Mouse (Mus musculus) liver, adult 2 months (tissue): ENCODE data around the gene Sept9. TPM values are rescaled to one million over a fixed set of nuclear protein-coding genes. Genes with fewer than 3 reads are reported as not detected.

Experiments used
- DNase-seq: peaks from one replicate; pipeline ENCODE4 v3.0.0-alpha.2; 2011; ENCODE audit warnings: low read depth, low spot score; ENCODE audit errors: extremely low read depth
- H3K27ac ChIP-seq: fragments of 200-500 bp; replicated peaks from 2 replicates; pipeline ENCODE4 v1.5.1; 2012; ENCODE audit warnings: low read depth, mild to moderate bottlenecking, control low read depth, inconsistent platforms, low read length; ENCODE audit not compliant: insufficient read depth
- H3K27me3 ChIP-seq: fragments of 200-500 bp; 2 replicates; pipeline ENCODE4 v1.6.1; 2012; ENCODE audit warnings: mild to moderate bottlenecking, moderate library complexity, low read length, inconsistent platforms; ENCODE audit not compliant: control insufficient read depth, insufficient read depth
- H3K36me3 ChIP-seq: fragments of 200-500 bp; 2 replicates; pipeline ENCODE4 v1.6.1; 2012; ENCODE audit warnings: low read length, inconsistent platforms; ENCODE audit not compliant: control insufficient read depth, insufficient read depth
- H3K4me1 ChIP-seq: fragments of 200-500 bp; 2 replicates; pipeline ENCODE4 v1.6.1; 2011; ENCODE audit warnings: low read length; ENCODE audit not compliant: control insufficient read depth, insufficient read depth
- H3K4me3 ChIP-seq: fragments of 200-500 bp; 2 replicates; pipeline ENCODE4 v1.5.1; 2011; ENCODE audit warnings: low read depth, mild to moderate bottlenecking, control low read depth, low read length, moderate library complexity; ENCODE audit not compliant: insufficient read depth
- H3K79me2 ChIP-seq: fragments of 200-500 bp; 2 replicates; pipeline ENCODE4 v1.6.1; 2012; ENCODE audit warnings: inconsistent platforms, mild to moderate bottlenecking, low read length, moderate library complexity; ENCODE audit not compliant: control insufficient read depth, insufficient read depth
- H3K9ac ChIP-seq: fragments of 200-500 bp; 2 replicates; pipeline ENCODE4 v1.6.1; 2012; ENCODE audit warnings: low read depth, mild to moderate bottlenecking, control low read depth, inconsistent platforms, low read length
- CTCF ChIP-seq: fragments of 200-500 bp; IDR thresholded peaks from 2 replicates; pipeline ENCODE4 v1.5.1; 2011; ENCODE audit warnings: low read depth, low read length, control low read depth
- POLR2A ChIP-seq: fragments of 200-500 bp; IDR thresholded peaks from 2 replicates; pipeline ENCODE4 v1.6.1; 2011; ENCODE audit warnings: low read length, control low read depth; ENCODE audit not compliant: insufficient read depth; ENCODE audit errors: extremely low read depth
- WGBS: fragments of 180-500 bp; shearing (Covaris S2); methylation state at CpG from one replicate; pipeline ENCODE4 v1.1.7; 2018; 5-methylcytosine and 5-hydroxymethylcytosine counted together
- polyA plus RNA-seq: library from polyadenylated mRNA; depleted of rRNA; stranded (reverse); fragments of >200 nt; gene quantifications from 2 replicates; pipeline ENCODE4 v1.2.3, GENCODE M21; 2012; rRNA removed
- total RNA-seq: library from RNA; depleted of rRNA; stranded (reverse); fragments of >200 nt; gene quantifications from 2 replicates; pipeline ENCODE4 v1.2.3, GENCODE M21; 2014; rRNA removed

Gene Sept9
- total and polyA plus RNA-seq, 2 experiments, result 18.8 to 21.2 TPM

DNA sequence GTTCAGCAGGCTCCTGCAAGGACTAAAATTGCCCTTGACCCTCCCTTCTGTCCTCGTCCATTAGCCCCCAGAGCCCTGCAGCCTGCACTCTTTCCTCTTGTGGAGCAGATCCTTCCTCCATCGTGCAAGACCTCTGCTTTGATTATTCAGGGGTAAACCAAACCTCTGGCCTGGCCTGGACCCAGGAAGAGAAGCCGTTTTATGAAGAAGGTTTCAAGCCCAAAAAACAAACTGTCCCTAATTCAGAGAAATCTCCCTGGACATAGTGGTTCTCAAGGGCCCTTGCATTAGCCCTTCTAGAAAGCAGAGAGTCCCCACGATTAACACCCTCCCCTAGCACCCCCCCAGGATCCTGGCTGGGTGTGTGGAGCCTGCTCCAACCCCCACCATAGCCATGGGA is 207.7 kb downstream of the Sept9 start:
- H3K27ac ChIP-seq, result no peak overlapping the region
- H3K4me1 ChIP-seq, result no peaks in the 10 kb centered on the region
- DNase-seq, result no peak
- no peak overlapping the region for H3K4me3 ChIP-seq
- H3K9ac ChIP-seq, result no peak overlapping the region
- 40% methylated on average over 4 of the region's 4 CpGs for WGBS
- H3K79me2 ChIP-seq, result no peaks in the 10 kb centered on the region
- peaks cover 5% of the 10 kb centered on the region; the same call in 1 of the 2 replicates for H3K27me3 ChIP-seq
- H3K36me3 ChIP-seq, result no peaks in the 10 kb centered on the region
- TF ChIP-seq CTCF (no peak), POLR2A (no peak)

DNA sequence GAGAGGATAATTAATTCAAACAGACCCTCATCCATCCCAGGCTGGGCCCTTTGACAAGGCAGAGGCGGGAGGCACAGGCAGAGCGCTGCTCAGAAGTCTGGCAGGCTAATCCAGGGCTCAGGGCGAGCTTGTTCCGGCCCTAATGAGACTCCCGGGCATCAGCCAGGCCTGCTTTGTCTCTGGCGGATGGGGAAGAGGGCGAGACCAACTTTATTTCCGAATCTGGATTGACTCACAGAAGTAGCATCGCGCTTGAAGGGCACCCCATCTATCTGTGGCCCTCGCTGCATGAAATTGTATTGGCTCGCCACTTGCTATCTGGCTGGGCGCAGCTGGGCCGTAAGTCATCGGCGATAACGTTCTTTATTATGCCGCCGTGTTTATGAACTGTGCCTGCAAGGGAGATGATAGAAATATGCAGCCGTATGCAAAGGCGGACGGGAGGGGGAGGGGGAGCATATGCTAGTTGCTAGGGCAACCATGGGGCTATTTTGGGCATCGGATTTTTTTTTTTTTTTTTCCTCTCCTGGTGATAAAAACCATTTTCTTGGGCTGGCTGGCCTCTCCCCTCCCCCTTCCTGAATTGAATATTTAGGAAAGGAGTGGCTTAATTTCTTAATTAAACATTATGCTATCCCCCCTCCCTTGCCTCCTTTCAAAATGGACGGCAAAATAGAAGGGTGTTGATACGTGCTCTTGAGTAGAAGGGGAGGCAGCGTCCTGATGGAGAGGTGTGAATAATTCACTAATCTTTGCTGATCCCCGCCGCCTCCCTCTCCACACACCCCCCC is 208.4 kb downstream of the Sept9 start:
- DNase-seq, result no peak
- Histone ChIP-seq H3K27me3 (peaks cover 5% of the 10 kb centered on the region; the same call in 1 of the 2 replicates), H3K36me3 (no peaks in the 10 kb centered on the region), H3K27ac (no peak overlapping the region), H3K9ac (no peak overlapping the region), H3K4me3 (no peak overlapping the region), H3K4me1 (no peaks in the 10 kb centered on the region), H3K79me2 (no peaks in the 10 kb centered on the region)
- WGBS, result 7% methylated on average over 28 of the region's 28 CpGs
- no peak for TF ChIP-seq CTCF
- no peak for TF ChIP-seq POLR2A

DNA sequence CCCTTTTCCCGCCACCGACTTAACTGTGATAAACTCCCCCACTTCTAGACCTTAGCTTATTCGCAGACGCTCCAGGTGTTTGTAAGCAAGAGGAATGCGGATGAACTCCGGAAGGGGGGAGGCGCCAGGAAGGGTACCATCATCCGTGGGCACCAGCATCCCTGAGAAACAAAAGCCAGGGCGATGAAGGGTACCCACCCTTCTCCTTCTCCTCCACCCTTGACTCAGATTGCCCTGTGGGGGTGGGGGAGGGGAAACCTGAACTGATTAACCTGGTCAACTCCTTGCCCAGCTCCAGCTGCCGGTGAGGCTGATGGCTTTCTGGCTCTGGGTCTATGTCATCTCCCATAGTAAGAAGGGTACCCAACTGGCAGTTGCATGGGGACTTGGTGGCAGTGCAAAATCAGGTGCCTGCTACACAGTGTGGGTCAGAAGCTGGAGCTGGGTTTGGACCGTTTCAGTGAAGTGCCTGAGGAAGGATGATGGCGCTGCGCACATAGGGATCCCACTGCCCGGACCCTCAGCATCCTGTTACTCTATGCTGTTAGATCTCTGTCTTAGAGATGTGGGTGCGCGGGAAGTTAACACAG is 209.1 kb downstream of the Sept9 start:
- Histone ChIP-seq H3K36me3 (no peaks in the 10 kb centered on the region), H3K27ac (no peak overlapping the region), H3K79me2 (no peaks in the 10 kb centered on the region), H3K4me1 (no peaks in the 10 kb centered on the region), H3K4me3 (no peak overlapping the region), H3K27me3 (peaks cover 5% of the 10 kb centered on the region; the same call in 1 of the 2 replicates), H3K9ac (no peak overlapping the region)
- no peak for TF ChIP-seq POLR2A
- TF ChIP-seq CTCF, result no peak
- 9% methylated on average over 16 of the region's 16 CpGs for WGBS
- no peak for DNase-seq

- Histone ChIP-seq H3K79me2 (no peaks in the 10 kb centered on the region), H3K27me3 (peaks cover 7% of the 10 kb centered on the region; the same call in 1 of the 2 replicates), H3K9ac (no peak overlapping the region), H3K4me3 (no peak overlapping the region), H3K4me1 (no peaks in the 10 kb centered on the region), H3K36me3 (no peaks in the 10 kb centered on the region), H3K27ac (no peak overlapping the region)
- WGBS, result 53% methylated on average over 11 of the region's 11 CpGs
- no peak for DNase-seq
- TF ChIP-seq POLR2A, result no peak
- no peak for TF ChIP-seq CTCF
Measured at GRCm38 (mm10) chr11:117409331-117409730, 209.9 kb downstream of the Sept9 start.

DNA sequence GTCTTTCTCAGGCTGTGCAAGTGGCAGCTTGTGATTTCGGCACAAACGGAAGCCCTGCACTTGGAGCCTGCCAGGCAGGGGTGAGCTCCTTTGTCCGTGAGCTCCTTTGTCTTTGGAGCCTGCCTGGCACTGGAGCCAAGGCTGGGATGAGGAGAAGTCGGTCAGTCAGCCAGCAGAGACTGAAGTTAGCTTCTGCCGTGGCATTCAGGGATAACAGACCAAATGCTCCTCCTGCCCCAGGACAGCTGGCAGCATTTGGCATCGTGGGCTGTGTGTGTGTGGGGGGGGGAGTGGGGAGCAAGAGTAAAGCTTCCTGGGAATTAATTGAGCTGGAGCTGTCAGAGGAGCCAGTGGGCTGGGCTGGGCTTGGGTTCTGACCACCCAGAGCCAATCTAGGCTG is 210.6 kb downstream of the Sept9 start:
- 29% methylated on average over 6 of the region's 6 CpGs for WGBS
- DNase-seq, result no peak
- no peak overlapping the region for H3K9ac ChIP-seq
- H3K4me1 ChIP-seq, result peaks cover 2% of the 10 kb centered on the region
- no peak overlapping the region for H3K4me3 ChIP-seq
- no peak for TF ChIP-seq POLR2A
- no peak for TF ChIP-seq CTCF
- no peak overlapping the region for H3K27ac ChIP-seq
- H3K27me3 ChIP-seq, result peaks cover 7% of the 10 kb centered on the region; the same call in 1 of the 2 replicates
- no peaks in the 10 kb centered on the region for H3K36me3 ChIP-seq
- no peaks in the 10 kb centered on the region for H3K79me2 ChIP-seq

GRCm38 (mm10) chr11:117411663-117412062 is 212.2 kb downstream of the Sept9 start:
- no peak for DNase-seq
- no peaks in the 10 kb centered on the region for H3K36me3 ChIP-seq
- H3K27me3 ChIP-seq, result peaks cover 7% of the 10 kb centered on the region; the same call in 1 of the 2 replicates
- H3K27ac ChIP-seq, result no peak overlapping the region
- peaks cover 2% of the 10 kb centered on the region for H3K4me1 ChIP-seq
- WGBS, result 79% methylated on average over 4 of the region's 4 CpGs
- no peaks in the 10 kb centered on the region for H3K79me2 ChIP-seq
- TF ChIP-seq POLR2A (no peak), CTCF (no peak)
- no peak overlapping the region for H3K9ac ChIP-seq
- H3K4me3 ChIP-seq, result no peak overlapping the region

Other genes starting within 250 kb of the Sept9 start
- gene Sec14l1, start 84.5 kb upstream of the Sept9 start, total RNA-seq, result 4.6 and 6.0 TPM in 2 replicates
- 6.7 and 8.2 TPM in 2 replicates for gene Sec14l1, start 84.5 kb upstream of the Sept9 start, polyA plus RNA-seq